Mouse (Mus musculus) thymus, adult 18-20 months (tissue): ENCODE data around the gene Apbb2.
A peak's percentile ranks its signal among the peaks of the same experiment; 100 is the strongest.
"Not testable (repeated sequence)": the region's sequence is repeated elsewhere in the genome, so short reads cannot be mapped to it uniquely, and the experiment has no call there.

Experiments
- DNase-seq, 2 experiments: peaks; one replicate each; pipeline ENCODE4 v3.0.0; 2022; ENCODE audit warnings: mixed read lengths in 2 of 2

Gene Apbb2

GRCm38 (mm10) chr5:66269616-66270015 lies 349.0 kb downstream of the Apbb2 start:
- no peak for DNase-seq

GRCm38 (mm10) chr5:66263398-66263797 lies 355.2 kb downstream of the Apbb2 start:
- DNase-seq: no peak

- no peak for DNase-seq
These were observed 356.1 kb downstream of the Apbb2 start for GRCm38 (mm10) chr5:66262475-66262874.

GRCm38 (mm10) chr5:66259756-66260448 lies 358.7 kb downstream of the Apbb2 start, which contains the start of gene Nsun7:
TSS of gene Nsun7 (plus strand) at chr5:66259897.
- DNase-seq: peak; percentile 35 to 41

GRCm38 (mm10) chr5:66259431-66259755 lies 359.2 kb downstream of the Apbb2 start:
- not testable (repeated sequence) for DNase-seq

- DNase-seq: no peak
These were observed 359.6 kb downstream of the Apbb2 start for GRCm38 (mm10) chr5:66259000-66259399.

- DNase-seq: no peak
These were observed 363.5 kb downstream of the Apbb2 start for GRCm38 (mm10) chr5:66255044-66255443.

GRCm38 (mm10) chr5:66253219-66253618 lies 365.4 kb downstream of the Apbb2 start:
- DNase-seq: no peak
